Mouse (Mus musculus) liver, embryonic 13.5 days (tissue): ENCODE measurements around the gene Gm11273. TPM values are rescaled to one million over a fixed set of nuclear protein-coding genes. Genes with fewer than 3 reads are reported as not detected.

ENCODE experiments used
- polyA plus RNA-seq: library from polyadenylated mRNA; unstranded; fragments of >200 nt; fragmentation: Nextera tagmentation; extraction: Ambion mirVana; gene quantifications from 2 replicates; pipeline ENCODE4 v1.2.1, GENCODE M21; 2015

Gm11273 gene
- polyA plus RNA-seq, 1 experiment from 2014 or later: 6.6 TPM

Other genes starting within 250 kb of the Gm11273 start
- gene Gpx5, start 208.7 kb downstream of the Gm11273 start, polyA plus RNA-seq: not detected in 2 replicates
- not detected in 2 replicates for gene Gpx6, start 189.3 kb downstream of the Gm11273 start, polyA plus RNA-seq
- gene Olfr1367, start 154.5 kb downstream of the Gm11273 start, polyA plus RNA-seq: not detected in 2 replicates
- gene Zscan12, start 138.6 kb downstream of the Gm11273 start, polyA plus RNA-seq: 4.4 and 5.0 TPM in 2 replicates
- 30.1 and 33.6 TPM in 2 replicates for gene Zkscan3, start 98.7 kb downstream of the Gm11273 start, polyA plus RNA-seq
- 1.6 and 1.7 TPM in 2 replicates for gene Pgbd1, start 60.4 kb downstream of the Gm11273 start, polyA plus RNA-seq
- 7.0 and 7.6 TPM in 2 replicates for gene Zscan26, start 47.7 kb downstream of the Gm11273 start, polyA plus RNA-seq
- 0.86 and 0.92 TPM in 2 replicates for gene Nkapl, start 32.9 kb downstream of the Gm11273 start, polyA plus RNA-seq
- 0.33 and 0.38 TPM in 2 replicates for gene Zkscan4, start 22.5 kb downstream of the Gm11273 start, polyA plus RNA-seq
- not detected in 2 replicates for gene Gm10065, start 22.0 kb downstream of the Gm11273 start, polyA plus RNA-seq
- gene AK157302, start 6.2 kb downstream of the Gm11273 start, polyA plus RNA-seq: 0.65 and 0.77 TPM in 2 replicates
- gene Zkscan8, start 29.7 kb upstream of the Gm11273 start, polyA plus RNA-seq: 1.1 and 1.2 TPM in 2 replicates
- not detected in 2 replicates for gene Olfr1366, start 41.4 kb upstream of the Gm11273 start, polyA plus RNA-seq
- not detected in 2 replicates for gene Olfr1535, start 58.5 kb upstream of the Gm11273 start, polyA plus RNA-seq
- gene Olfr1364, start 80.3 kb upstream of the Gm11273 start, polyA plus RNA-seq: not detected in 2 replicates
- gene Olfr1362, start 112.6 kb upstream of the Gm11273 start, polyA plus RNA-seq: not detected in 2 replicates
- not detected in 2 replicates for gene Olfr11, start 141.1 kb upstream of the Gm11273 start, polyA plus RNA-seq
- gene Olfr1361, start 162.0 kb upstream of the Gm11273 start, polyA plus RNA-seq: not detected in 2 replicates
- gene Olfr1360, start 176.0 kb upstream of the Gm11273 start, polyA plus RNA-seq: not detected in 2 replicates
- not detected in 2 replicates for gene Olfr1359, start 196.7 kb upstream of the Gm11273 start, polyA plus RNA-seq
- 1.8 and 3.0 TPM in 2 replicates for gene Hist1h2bl, start 214.7 kb upstream of the Gm11273 start, polyA plus RNA-seq
- gene Hist1h2ai, start 215.0 kb upstream of the Gm11273 start, polyA plus RNA-seq: 15.6 and 39.6 TPM in 2 replicates
- 5.8 and 11.7 TPM in 2 replicates for gene Hist1h3h, start 216.2 kb upstream of the Gm11273 start, polyA plus RNA-seq
- 4.3 and 8.6 TPM in 2 replicates for gene Hist1h2bm, start 220.6 kb upstream of the Gm11273 start, polyA plus RNA-seq
- gene Hist1h4j, start 233.6 kb upstream of the Gm11273 start, polyA plus RNA-seq: 0.41 and 0.81 TPM in 2 replicates
- gene Hist1h4k, start 249.1 kb upstream of the Gm11273 start, polyA plus RNA-seq: 2.8 and 5.6 TPM in 2 replicates